33 mouse cellular contexts compared by ENCODE assay signal in genomic region chr10:119584666-119585065, GRCm38 (mm10).
DNase-seq lines count a peak whose midpoint lies in the region; ATAC-seq lines count a peak whose summit lies in the region.
"Had no signal": no experiment of that assay in that cellular context is flagged by ENCODE, and none has a peak within 500 bp of the region (broad histone marks: within the 10 kb centered on the region; RNA-seq: fewer than 3 reads in every experiment).

No protein-coding gene starts in this region.

- H3K4me3 ChIP-seq in kidney, embryonic 16.5 days (ENCODE audit: low read length) = no peak overlapping the region
- H3K4me3 ChIP-seq in neural tube, embryonic 11.5 days (ENCODE audit: low read depth, low read length) = no peak overlapping the region
- H3K4me3 ChIP-seq: embryonic facial prominence, embryonic 12.5 days; forebrain, embryonic 10.5 days; forebrain, embryonic 15.5 days; gastrocnemius, adult 2 months; hindbrain, embryonic 10.5 days; intestine, embryonic 15.5 days; limb, embryonic 12.5 days; liver, embryonic 15.5 days; megakaryocyte, embryonic 14.5 days; neural tube, embryonic 12.5 days had no signal

- no peak overlapping the region for H3K9ac ChIP-seq in kidney, embryonic 16.5 days (replicated peaks; ENCODE audit: low read length)
- no peak overlapping the region for H3K9ac ChIP-seq in neural tube, embryonic 11.5 days (ENCODE audit: low read length)
- H3K9ac ChIP-seq: embryonic facial prominence, embryonic 12.5 days; forebrain, embryonic 15.5 days; intestine, embryonic 15.5 days; limb, embryonic 12.5 days; liver, embryonic 15.5 days; neural tube, embryonic 12.5 days had no signal

- H3K9me3 ChIP-seq in kidney, embryonic 16.5 days (ENCODE audit: low read length) = no peaks in the 10 kb centered on the region
- H3K9me3 ChIP-seq in neural tube, embryonic 11.5 days (ENCODE audit: control insufficient read depth, low read length) = no peaks in the 10 kb centered on the region
- H3K9me3 ChIP-seq: embryonic facial prominence, embryonic 12.5 days; forebrain, embryonic 10.5 days; forebrain, embryonic 15.5 days; hindbrain, embryonic 10.5 days; intestine, embryonic 15.5 days; limb, embryonic 12.5 days; liver, embryonic 15.5 days; megakaryocyte, embryonic 14.5 days; neural tube, embryonic 12.5 days had no signal

- H3K4me2 ChIP-seq in kidney, embryonic 16.5 days (replicated peaks; ENCODE audit: low read depth, low read length) = no peak overlapping the region
- H3K4me2 ChIP-seq in neural tube, embryonic 11.5 days (ENCODE audit: low read depth) = no peak overlapping the region
- H3K4me2 ChIP-seq: embryonic facial prominence, embryonic 12.5 days; forebrain, embryonic 15.5 days; intestine, embryonic 15.5 days; limb, embryonic 12.5 days; liver, embryonic 15.5 days; neural tube, embryonic 12.5 days had no signal

- peaks cover 8% of the 10 kb centered on the region; the same call in 1 of the 2 replicates for H3K4me1 ChIP-seq in kidney, embryonic 16.5 days (ENCODE audit: insufficient read depth, low read length)
- H3K4me1 ChIP-seq in neural tube, embryonic 11.5 days (ENCODE audit: control insufficient read depth, insufficient read depth, low read length) = peaks cover 2% of the 10 kb centered on the region; the same call in 1 of the 2 replicates
- H3K4me1 ChIP-seq: embryonic facial prominence, embryonic 12.5 days; forebrain, embryonic 15.5 days; intestine, embryonic 15.5 days; liver, embryonic 15.5 days; megakaryocyte, embryonic 14.5 days; neural tube, embryonic 12.5 days had no signal

- H3K36me3 ChIP-seq in kidney, embryonic 16.5 days (ENCODE audit: insufficient read depth, low read length) = no peaks in the 10 kb centered on the region
- no peaks in the 10 kb centered on the region for H3K36me3 ChIP-seq in neural tube, embryonic 11.5 days (ENCODE audit: control insufficient read depth, insufficient read depth, low read length)
- H3K36me3 ChIP-seq: embryonic facial prominence, embryonic 12.5 days; forebrain, embryonic 10.5 days; forebrain, embryonic 15.5 days; hindbrain, embryonic 10.5 days; intestine, embryonic 15.5 days; limb, embryonic 12.5 days; liver, embryonic 15.5 days; neural tube, embryonic 12.5 days had no signal

- WGBS in kidney, embryonic 16.5 days = 68% methylated on average over 6 of the region's 6 CpGs
- WGBS in neural tube, embryonic 11.5 days = 68% methylated on average over 6 of the region's 6 CpGs

- no peak for ATAC-seq in kidney, embryonic 16.5 days (ENCODE audit: low FRiP score, low TSS enrichment)
- ATAC-seq in neural tube, embryonic 11.5 days (ENCODE audit: insufficient read depth, low FRiP score, low TSS enrichment) = no peak
- ATAC-seq: CD4-positive, CD25-positive, alpha-beta regulatory T cell, adult 4 months; forebrain, embryonic 15.5 days; hindbrain, postnatal 0 days; intestine, embryonic 15.5 days had no signal

- H3K27me3 ChIP-seq in kidney, embryonic 16.5 days (ENCODE audit: insufficient read depth, low read length) = no peaks in the 10 kb centered on the region
- H3K27me3 ChIP-seq in neural tube, embryonic 11.5 days (ENCODE audit: control insufficient read depth, insufficient read depth, low read length) = no peaks in the 10 kb centered on the region
- H3K27me3 ChIP-seq: embryonic facial prominence, embryonic 12.5 days; forebrain, embryonic 15.5 days; intestine, embryonic 15.5 days; limb, embryonic 12.5 days; liver, embryonic 15.5 days; megakaryocyte, embryonic 14.5 days; neural tube, embryonic 12.5 days had no signal

- no peak for DNase-seq in kidney, postnatal 25 days
- DNase-seq in lung, postnatal 36 days = peak; percentile 35
- DNase-seq in lung, postnatal 10 days = no peak
- peak; percentile 50 for DNase-seq in embryo, embryonic 11 days
- peak; percentile 21 for DNase-seq in neural tube, embryonic 11.5 days (ENCODE audit: low spot score)
- DNase-seq in cerebellum, postnatal 10 days = no peak
- DNase-seq: adrenal gland, adult 2 months; adrenal gland, postnatal 36 days; cerebellum, adult 18-20 months; cerebellum, postnatal 25 days; gastrocnemius, adult 2 months; gastrocnemius, postnatal 36 days; heart, postnatal 14 days; kidney, adult 2 months; layer of hippocampus, postnatal 36 days; midbrain, embryonic 14.5 days; right cerebral cortex, postnatal 4 days; thymus, adult 18-20 months; thymus, postnatal 25 days had no signal

- H3K27ac ChIP-seq in kidney, embryonic 16.5 days (ENCODE audit: low read length) = peak overlapping the region; percentile 24; the same call in 1 of the 2 replicates
- H3K27ac ChIP-seq in neural tube, embryonic 11.5 days (ENCODE audit: low read depth, low read length) = no peak overlapping the region
- H3K27ac ChIP-seq: embryonic facial prominence, embryonic 12.5 days; forebrain, embryonic 10.5 days; forebrain, embryonic 15.5 days; gastrocnemius, adult 2 months; hindbrain, embryonic 10.5 days; hindbrain, postnatal 0 days; intestine, embryonic 15.5 days; kidney, postnatal 0 days; limb, embryonic 12.5 days; liver, embryonic 15.5 days; neural tube, embryonic 12.5 days; stomach, postnatal 0 days had no signal

Comparison
In these comparisons a context has a peak if more than half of its experiments do, and no peak if none do; other contexts are left out.
1. DNase-seq: peak in lung, postnatal 36 days (single experiment), embryo, embryonic 11 days (single experiment) and neural tube, embryonic 11.5 days (single experiment); none in kidney, postnatal 25 days (0 of 2), lung, postnatal 10 days (single experiment) and cerebellum, postnatal 10 days (0 of 2).